Mouse (Mus musculus): ENCODE measurements around the gene Chuk.

Gene Chuk

DNA sequence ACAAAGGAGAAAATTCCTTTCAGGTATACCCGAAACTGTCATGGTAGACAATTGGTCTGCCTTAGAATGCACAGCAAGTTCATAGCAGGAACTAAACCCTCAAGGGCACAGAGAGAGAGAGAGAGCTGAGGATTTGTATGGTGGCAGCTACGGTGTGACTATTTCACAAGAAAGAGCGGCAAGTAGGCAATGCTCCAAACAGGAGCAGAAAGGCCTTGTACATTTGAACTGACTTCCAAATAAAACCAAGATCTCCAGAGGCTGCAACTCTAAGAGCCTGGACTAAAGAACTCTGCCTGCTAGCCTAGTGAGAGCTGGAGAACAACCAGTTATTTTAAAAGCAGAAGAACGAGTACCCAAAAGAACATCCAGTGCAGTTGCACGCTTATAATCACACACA is 65.2 kb downstream of the Chuk start:
- no peak for DNase-seq (ENCODE audit: low spot score in 2 of 2)

DNA sequence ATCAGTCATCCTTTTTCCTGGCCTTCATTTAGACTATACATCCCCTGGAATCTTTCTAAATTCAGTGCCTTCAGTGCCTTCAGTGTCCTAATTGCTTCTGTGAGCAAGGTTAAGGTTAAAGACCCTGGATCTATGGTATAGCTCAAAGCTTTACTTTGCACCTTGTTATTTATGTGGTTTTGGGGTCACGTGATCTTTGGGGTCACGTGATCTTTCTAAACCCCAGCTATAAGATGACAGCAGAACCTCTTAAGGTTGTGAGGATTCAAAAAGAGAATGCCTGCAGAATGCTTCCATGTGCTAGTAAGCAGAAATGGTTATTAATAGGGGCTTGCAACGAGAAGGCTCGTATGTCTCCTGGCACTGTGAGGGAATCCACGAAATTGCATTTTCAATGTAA is 73.9 kb downstream of the Chuk start:
- DNase-seq (ENCODE audit: low spot score in 2 of 2): no peak

DNA sequence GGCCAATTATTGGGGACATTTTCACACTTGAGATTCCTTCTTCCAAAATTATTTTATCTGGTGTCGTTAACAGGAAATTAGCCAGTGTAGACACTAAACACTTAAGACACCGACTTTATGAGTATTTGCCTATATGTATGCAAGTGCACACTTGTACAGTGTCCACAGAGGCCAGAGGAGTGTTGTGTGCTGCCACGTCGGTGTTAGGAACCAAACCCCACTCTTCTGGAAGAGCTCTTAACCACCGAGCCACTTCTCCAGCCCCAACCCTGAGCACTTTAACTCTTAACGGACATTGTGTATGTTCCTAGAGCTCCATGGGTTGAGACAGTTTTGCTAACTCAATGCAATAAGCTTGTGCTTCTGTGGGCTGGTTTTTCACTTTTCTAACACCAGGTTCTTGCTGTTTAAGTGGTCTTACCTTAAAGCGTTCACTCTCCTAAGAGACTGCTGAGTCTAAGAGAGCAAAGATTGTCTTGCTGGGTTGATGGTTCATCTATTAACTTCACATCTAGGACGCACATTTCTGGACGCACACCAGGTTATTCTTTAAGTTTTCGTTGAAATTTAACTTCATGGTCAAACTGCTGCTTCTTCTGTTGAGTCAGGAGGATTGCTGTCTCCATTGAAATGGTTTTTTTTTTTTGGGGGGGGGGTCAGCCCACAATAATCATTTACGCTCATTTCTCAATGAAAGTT is 75.1 kb downstream of the Chuk start:
- DNase-seq (ENCODE audit: low spot score in 2 of 2): no peak

DNA sequence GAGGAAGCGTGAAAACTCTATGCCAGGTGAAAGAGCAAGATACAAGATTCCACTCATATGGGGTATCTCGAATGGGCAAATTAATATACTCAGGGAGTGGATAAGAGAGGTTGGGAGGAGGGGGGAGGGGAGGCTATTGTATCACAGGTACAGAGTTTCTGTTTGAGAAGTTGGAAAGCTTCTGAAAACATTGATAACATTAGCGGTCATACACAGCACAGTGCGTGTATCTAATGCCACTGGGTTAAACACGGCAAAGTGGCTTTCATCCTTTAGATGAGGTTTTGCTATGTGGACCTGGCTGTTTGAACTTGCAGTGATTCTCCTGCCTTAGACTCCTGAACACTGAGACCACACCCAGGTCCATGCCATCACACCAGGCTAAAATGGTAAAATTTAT is 77.3 kb downstream of the Chuk start:
- DNase-seq (ENCODE audit: low spot score in 2 of 2): no peak

DNA sequence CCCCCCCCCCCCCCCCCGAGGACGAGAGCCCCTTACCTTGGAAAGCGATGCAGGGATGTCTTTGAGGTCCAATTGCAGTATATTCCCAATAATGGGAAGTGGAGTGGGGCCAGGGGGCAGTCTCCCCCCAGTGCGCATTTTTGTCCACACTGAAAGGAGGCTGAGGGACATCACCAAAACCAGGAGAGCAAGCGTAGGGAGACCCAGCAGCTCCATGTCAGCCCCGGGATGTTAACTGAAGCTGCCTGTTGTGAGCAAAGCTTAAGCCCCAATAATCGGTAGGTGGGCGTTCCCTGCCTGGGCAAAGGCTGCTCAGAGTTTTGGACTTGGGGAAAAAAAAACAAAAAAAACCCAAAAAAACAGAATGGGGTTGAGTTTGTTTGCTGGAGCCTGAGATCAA is 78.3 kb downstream of the Chuk start, which contains the start of gene Cyp2c23:
TSS of gene Cyp2c23 (minus strand) at position 237 of the 400 bp plus-strand sequence.
- no peak for DNase-seq (ENCODE audit: low spot score in 2 of 2)

DNA sequence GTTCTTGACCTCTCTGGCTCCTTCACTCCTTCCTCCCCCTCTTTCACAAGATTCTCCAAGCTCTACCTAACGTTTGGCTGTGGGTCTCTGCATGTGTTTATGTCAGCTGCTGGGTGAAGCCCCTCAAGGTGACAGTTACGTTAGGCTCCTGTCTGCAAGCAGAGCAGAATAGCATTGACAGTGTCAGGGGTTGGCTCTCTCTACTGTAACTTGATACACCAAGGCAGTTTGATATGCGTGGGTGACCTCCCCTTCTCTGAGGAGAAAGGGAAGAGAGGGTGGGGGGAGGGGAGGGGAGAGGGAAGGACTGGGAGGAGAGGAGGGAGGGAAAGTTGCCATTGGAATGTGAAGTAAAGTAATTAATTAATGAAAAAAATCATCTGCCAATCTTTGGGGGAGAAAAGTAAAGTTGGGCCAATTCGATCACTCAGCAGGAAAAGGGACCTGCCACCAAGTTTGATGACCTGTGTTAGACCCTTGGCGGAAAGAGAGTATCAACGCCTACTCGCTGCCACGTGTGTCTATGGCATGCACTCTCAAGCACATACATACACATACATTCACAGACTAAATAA is 80.2 kb downstream of the Chuk start:
- no peak for DNase-seq (ENCODE audit: low spot score in 2 of 2)

DNA sequence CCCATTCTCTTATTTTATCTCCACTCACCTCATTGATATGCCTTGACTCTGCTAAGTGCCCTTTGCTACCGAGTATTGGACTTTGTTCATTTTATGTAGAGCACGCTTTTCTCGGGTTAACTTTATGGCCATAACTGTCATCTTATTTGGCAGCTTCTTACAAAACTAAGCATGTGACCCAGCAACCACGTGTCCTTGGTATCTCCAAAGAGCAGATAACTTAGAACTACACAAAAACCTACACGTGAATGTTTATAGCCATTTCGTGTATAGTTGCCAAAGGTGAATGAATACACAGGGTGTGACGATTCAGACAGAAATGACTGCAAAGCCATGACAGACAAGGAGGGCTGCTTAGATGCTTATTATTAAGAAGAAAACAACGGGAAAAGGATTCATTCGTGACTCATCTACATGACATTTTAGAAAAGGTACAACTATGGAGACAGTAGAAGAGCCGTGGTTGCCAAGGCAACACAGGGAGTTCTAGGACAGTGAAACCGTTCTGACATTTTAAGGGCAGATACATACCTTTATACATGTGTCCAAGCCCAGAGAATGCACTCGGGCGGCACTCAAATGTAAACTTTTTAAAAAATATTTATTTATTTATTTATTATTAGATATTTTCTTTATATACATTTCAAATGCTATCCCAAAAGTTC is 82.2 kb downstream of the Chuk start:
- no peak for DNase-seq (ENCODE audit: low spot score in 2 of 2)

Data from left cerebral cortex, adult 9 months (tissue).